ENCODE assay signal across 28 mouse cellular contexts in the genomic region with DNA sequence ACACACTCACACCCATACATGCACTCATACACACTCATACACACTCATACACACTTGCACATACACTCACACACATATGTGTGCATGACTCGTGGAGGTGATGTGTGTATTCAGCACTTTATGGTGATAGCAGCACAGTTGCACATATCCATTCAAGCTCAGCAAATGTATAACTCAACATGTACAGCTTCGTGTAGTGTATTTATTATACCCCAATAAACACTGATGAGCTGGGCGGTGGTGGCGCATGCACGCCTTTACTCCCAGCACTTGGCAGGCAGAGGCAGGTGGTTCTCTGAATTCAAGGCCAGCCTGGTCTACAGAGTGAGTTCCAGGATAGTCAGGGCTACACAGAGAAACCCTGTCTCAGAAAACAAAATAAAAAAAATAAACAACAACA. TPM values are rescaled to one million over a fixed set of nuclear protein-coding genes. Genes with fewer than 3 reads are reported as not detected.
"Had no signal": no experiment of that assay in that cellular context is flagged by ENCODE, and none has a peak within 500 bp of the region (broad histone marks: within the 10 kb centered on the region; RNA-seq: fewer than 3 reads in every experiment).

No protein-coding gene starts in this region.

- H3K9me3 ChIP-seq: heart, embryonic 10.5 days; limb, embryonic 13.5 days; limb, embryonic 15.5 days had no signal

- H3K4me1 ChIP-seq: limb, embryonic 13.5 days; limb, embryonic 15.5 days had no signal

- H3K27me3 ChIP-seq: heart, embryonic 12.5 days; limb, embryonic 13.5 days; limb, embryonic 15.5 days had no signal

- H3K27ac ChIP-seq: heart, embryonic 10.5 days; hindbrain, embryonic 14.5 days; kidney, postnatal 0 days; limb, embryonic 13.5 days; limb, embryonic 15.5 days; liver, embryonic 14.5 days had no signal

- H3K9ac ChIP-seq: forebrain, postnatal 0 days; heart, embryonic 12.5 days; hindbrain, embryonic 14.5 days; limb, embryonic 13.5 days; limb, embryonic 15.5 days; liver, embryonic 14.5 days had no signal

- DNase-seq: forebrain, postnatal 0 days; gastrocnemius, postnatal 14 days; gastrocnemius, postnatal 36 days; heart, adult 18-20 months; heart, postnatal 10 days; kidney, adult 18-20 months; kidney, adult 8-10 months; kidney, postnatal 25 days; kidney, postnatal 4 days; layer of hippocampus, adult 9-11 months; layer of hippocampus, postnatal 36 days; left cerebral cortex, postnatal 4 days had no signal

- H3K4me2 ChIP-seq: heart, embryonic 12.5 days; hindbrain, embryonic 14.5 days; limb, embryonic 13.5 days; limb, embryonic 15.5 days; liver, embryonic 11.5 days had no signal

- H3K4me3 ChIP-seq: heart, embryonic 10.5 days; heart, embryonic 12.5 days; limb, embryonic 13.5 days; limb, embryonic 15.5 days had no signal

- ATAC-seq: forebrain, postnatal 0 days; hindbrain, embryonic 16.5 days had no signal

- H3K36me3 ChIP-seq: heart, embryonic 10.5 days; heart, embryonic 12.5 days; limb, embryonic 13.5 days; limb, embryonic 15.5 days had no signal

RNA-seq across cellular contexts. Expression of gene Abcc9, which starts 43.4 kb away (rescaled TPM):
- total RNA-seq: hematopoietic stem cell, adult 5-6 weeks had no signal

RNA-seq across cellular contexts. Expression of gene Sult6b2, which starts 58.8 kb away (rescaled TPM):
- total RNA-seq: gastrocnemius, adult 18-20 months; gastrocnemius, adult 8-10 months; gastrocnemius, postnatal 14 days; gastrocnemius, postnatal 36 days; heart, adult 18-20 months; heart, postnatal 10 days; hematopoietic stem cell, adult 5-6 weeks; layer of hippocampus, postnatal 36 days; left cerebral cortex, adult 18-20 months had no signal
- polyA plus RNA-seq: gonadal fat pad, adult 2 months; heart, embryonic 10.5 days; hindbrain, embryonic 11.5 days; hindbrain, embryonic 14.5 days; kidney, postnatal 0 days; limb, embryonic 11.5 days; limb, embryonic 13.5 days; liver, embryonic 14.5 days had no signal
